Mouse (Mus musculus): Measurements from ENCODE around the gene Vmn2r57. TPM values are rescaled to one million over a fixed set of nuclear protein-coding genes. Genes with fewer than 3 reads are reported as not detected.
"Not testable (repeated sequence)": the region's sequence is repeated elsewhere in the genome, so short reads cannot be mapped to it uniquely, and the experiment has no call there.

The Vmn2r57 gene
- 0.61 and 0.66 TPM in 2 replicates for polyA plus RNA-seq (2012; rRNA removed)

- not testable (repeated sequence) for DNase-seq (ENCODE audit: low spot score)
These were observed at the start of gene Vmn2r57 for GRCm38 (mm10) chr7:41448596-41448995. TSS of gene Vmn2r57 (minus strand) at chr7:41448696.

GRCm38 (mm10) chr7:41497871-41498270 lies 49.4 kb upstream of the Vmn2r57 start:
- DNase-seq (ENCODE audit: low spot score): no peak

- no peak for DNase-seq (ENCODE audit: low spot score)
These were observed 3.4 kb upstream of the Vmn2r57 start for GRCm38 (mm10) chr7:41451864-41452263.

DNA sequence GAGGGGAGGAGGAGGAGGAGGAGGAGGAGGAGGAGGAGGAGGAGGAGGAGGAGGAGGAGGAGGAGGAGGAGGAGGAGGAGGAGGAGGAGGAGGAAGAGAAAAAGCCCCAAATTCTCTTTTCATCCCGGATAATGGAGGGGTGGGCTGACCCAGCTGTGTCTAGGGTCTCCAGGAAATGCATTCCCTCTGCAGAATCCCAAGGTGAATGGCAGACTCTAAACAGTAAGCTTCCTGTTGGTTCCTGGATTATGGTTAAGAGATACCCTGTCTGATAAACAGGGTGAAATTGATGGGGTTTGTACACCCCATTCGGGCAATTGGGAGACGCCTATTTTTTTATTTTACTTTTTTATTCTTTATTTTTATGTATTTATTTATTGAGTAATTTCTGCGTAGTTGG lies 54.4 kb downstream of the Vmn2r57 start:
- DNase-seq (ENCODE audit: low spot score): no peak

- DNase-seq (ENCODE audit: low spot score): peak; percentile 38
These were observed 55.2 kb downstream of the Vmn2r57 start, which contains the start of gene AI987944 for GRCm38 (mm10) chr7:41393048-41393971. TSS of gene AI987944 (minus strand) at chr7:41393379.

Other genes with a start within 250 kb of the Vmn2r57 start
- 13.7 and 13.9 TPM in 2 replicates for gene AI987944, start 55.3 kb downstream of the Vmn2r57 start, polyA plus RNA-seq (2012; rRNA removed)
- gene Gm20449, start 50.7 kb upstream of the Vmn2r57 start, polyA plus RNA-seq (2012; rRNA removed): 0.18 and 0.28 TPM in 2 replicates
- 14.3 and 17.4 TPM in 2 replicates for gene AW146154, start 51.2 kb upstream of the Vmn2r57 start, polyA plus RNA-seq (2012; rRNA removed)
- gene Gm6871, start 125.0 kb upstream of the Vmn2r57 start, polyA plus RNA-seq (2012; rRNA removed): not detected in 2 replicates
- 8.6 and 9.0 TPM in 2 replicates for gene 2610021A01Rik, start 150.5 kb upstream of the Vmn2r57 start, polyA plus RNA-seq (2012; rRNA removed)
- gene Zfp788, start 184.5 kb upstream of the Vmn2r57 start, polyA plus RNA-seq (2012; rRNA removed): 13.5 and 13.8 TPM in 2 replicates

Data from urinary bladder, adult 2 months (tissue).